Mouse (Mus musculus) left cerebral cortex, postnatal 36 days (tissue): ENCODE data around the gene Tmub2. TPM values are rescaled to one million over a fixed set of nuclear protein-coding genes. Genes with fewer than 3 reads are reported as not detected.
A peak's percentile ranks its signal among the peaks of the same experiment; 100 is the strongest.

ENCODE experiments used
- DNase-seq, 2 experiments: peaks; one replicate each; pipeline ENCODE4 v3.0.0; 2021 to 2022; ENCODE audit warnings: low spot score in 2 of 2, mixed read lengths in 1 of 2
- intact Hi-C: fragments of 180-260 bp; cut with DNase I; formaldehyde crosslinking; loops from one replicate; pipeline ENCODE4 v1.15.1; 2025
- total RNA-seq, 2 experiments: library from RNA; stranded (reverse); gene quantifications; 2 replicates each; pipeline ENCODE4 v1.2.3; 2021

Tmub2 gene
- 10 to 100 TPM; 70.8 to 77.7 TPM for total RNA-seq

GRCm38 (mm10) chr11:102284501-102285094, at the start of gene Tmub2:
Tmub2 (plus strand) TSS chr11:102284931.
- peak; percentile 91 to 95 for DNase-seq
- intact Hi-C loops, result no loop called here

- no peak for DNase-seq
- intact Hi-C loops, result no loop called here
Observed at GRCm38 (mm10) chr11:102236022-102236421, 48.7 kb upstream of the Tmub2 start.

GRCm38 (mm10) chr11:102240636-102241035, 44.1 kb upstream of the Tmub2 start:
- intact Hi-C loops, result loop anchor here (5.0 kb wide), 1 partner anchor 38 kb away; no protein-coding TSS in a partner anchor
- no peak for DNase-seq

- no peak for DNase-seq
- intact Hi-C loops, result loop anchor here (5.0 kb wide), 1 partner anchor 39 kb away; no protein-coding TSS in a partner anchor
Observed at GRCm38 (mm10) chr11:102241246-102241645, 43.5 kb upstream of the Tmub2 start.

- intact Hi-C loops, result loop anchor here (5.0 kb wide), 1 partner anchor 40 kb away; no protein-coding TSS in a partner anchor
- no peak for DNase-seq
Observed at GRCm38 (mm10) chr11:102241874-102242273, 42.9 kb upstream of the Tmub2 start.

GRCm38 (mm10) chr11:102244926-102245449, 39.7 kb upstream of the Tmub2 start:
- peak; percentile 84 to 87 for DNase-seq
- intact Hi-C loops, result loop anchor here (1.0 to 5.0 kb wide), 2 partner anchors 15 to 43 kb away; partner anchors contain the start of gene Hdac5

GRCm38 (mm10) chr11:102245581-102246272, 39.0 kb upstream of the Tmub2 start:
- DNase-seq, result no peak
- intact Hi-C loops, result loop anchor here (1.0 kb wide), 1 partner anchor 15 kb away; the partner anchor contains the start of gene Hdac5

- intact Hi-C loops, result no loop called here
- no peak for DNase-seq
Observed at GRCm38 (mm10) chr11:102246273-102246635, 38.5 kb upstream of the Tmub2 start.

- intact Hi-C loops, result no loop called here
- no peak for DNase-seq
Observed at GRCm38 (mm10) chr11:102246871-102247270, 37.9 kb upstream of the Tmub2 start.

GRCm38 (mm10) chr11:102248630-102249230, 36.0 kb upstream of the Tmub2 start, which contains the start of gene BC030867:
BC030867 (plus strand) TSS chr11:102248882.
- peak; percentile 86 to 90 for DNase-seq
- intact Hi-C loops, result no loop called here

GRCm38 (mm10) chr11:102249351-102250090, 35.2 kb upstream of the Tmub2 start:
- no peak for DNase-seq
- intact Hi-C loops, result no loop called here

- no peak for DNase-seq
- intact Hi-C loops, result no loop called here
Observed at GRCm38 (mm10) chr11:102257514-102257913, 27.2 kb upstream of the Tmub2 start.

GRCm38 (mm10) chr11:102258095-102258494, 26.6 kb upstream of the Tmub2 start:
- DNase-seq, result no peak
- intact Hi-C loops, result no loop called here

- no peak for DNase-seq
- intact Hi-C loops, result no loop called here
Observed at GRCm38 (mm10) chr11:102258521-102258920, 26.2 kb upstream of the Tmub2 start.

GRCm38 (mm10) chr11:102263211-102263610, 21.5 kb upstream of the Tmub2 start:
- intact Hi-C loops, result no loop called here
- no peak for DNase-seq

GRCm38 (mm10) chr11:102265816-102266215, 18.9 kb upstream of the Tmub2 start:
- DNase-seq, result no peak
- intact Hi-C loops, result loop anchor here (5.0 kb wide), 1 partner anchor 109 kb away; the partner anchor contains the start of gene Tmem101

- no peak for DNase-seq
- intact Hi-C loops, result loop anchor here (5.0 kb wide), 1 partner anchor 109 kb away; the partner anchor contains the start of gene Tmem101
Observed at GRCm38 (mm10) chr11:102266631-102267355, 17.9 kb upstream of the Tmub2 start.

- intact Hi-C loops, result loop anchor here (5.0 kb wide), 1 partner anchor 110 kb away; the partner anchor contains the start of gene Tmem101
- DNase-seq, result peak; percentile 54 to 64
Observed at GRCm38 (mm10) chr11:102267480-102267879, 17.3 kb upstream of the Tmub2 start.
